Mouse (Mus musculus): ENCODE measurements around the gene Shd. TPM values are rescaled to one million over a fixed set of nuclear protein-coding genes. Genes with fewer than 3 reads are reported as not detected.

Gene Shd
- polyA plus RNA-seq, 1 experiment from 2014 or later: 182 TPM

GRCm38 (mm10) chr17:55949400-55949799 is 20.9 kb upstream of the Shd start, which contains the start of gene Zfp119b:
Zfp119b (minus strand) TSS chr17:55949500.
- Histone ChIP-seq H3K27me3 (replicated peaks; ENCODE audit: control insufficient read depth, insufficient read depth, low read length) (no peaks in the 10 kb centered on the region; the same call in 1 of the 2 replicates), H3K4me3 (ENCODE audit: low read length) (no peak within 1 kb of the TSS), H3K4me1 (ENCODE audit: control insufficient read depth, insufficient read depth, low read depth, low read length) (peaks cover 4% of the 10 kb centered on the region), H3K4me2 (ENCODE audit: low read length) (no peak within 1 kb of the TSS), H3K9me3 (ENCODE audit: control insufficient read depth, low read length) (no peaks in the 10 kb centered on the region), H3K27ac (ENCODE audit: low read depth, low read length) (no peak within 1 kb of the TSS), H3K36me3 (ENCODE audit: control insufficient read depth, insufficient read depth, low read length) (no peaks in the 10 kb centered on the region), H3K9ac (ENCODE audit: low read depth, low read length) (no peak within 1 kb of the TSS)
- 93% methylated on average over 2 of the region's 2 CpGs for WGBS
- ATAC-seq: no peak

GRCm38 (mm10) chr17:55950601-55951000 is 19.7 kb upstream of the Shd start:
- WGBS: 75% methylated on average over 9 of the region's 9 CpGs

GRCm38 (mm10) chr17:55952041-55952440 is 18.2 kb upstream of the Shd start:
- H3K9me3 ChIP-seq (ENCODE audit: control insufficient read depth, low read length): no peaks in the 10 kb centered on the region
- H3K9ac ChIP-seq (ENCODE audit: low read depth, low read length): no peak overlapping the region
- no peaks in the 10 kb centered on the region for H3K36me3 ChIP-seq (ENCODE audit: control insufficient read depth, insufficient read depth, low read length)
- ATAC-seq: no peak
- no peaks in the 10 kb centered on the region; the same call in 1 of the 2 replicates for H3K27me3 ChIP-seq (replicated peaks; ENCODE audit: control insufficient read depth, insufficient read depth, low read length)
- peaks cover 7% of the 10 kb centered on the region for H3K4me1 ChIP-seq (ENCODE audit: control insufficient read depth, insufficient read depth, low read depth, low read length)
- H3K4me2 ChIP-seq (ENCODE audit: low read length): no peak overlapping the region
- no peak overlapping the region for H3K4me3 ChIP-seq (ENCODE audit: low read length)
- H3K27ac ChIP-seq (ENCODE audit: low read depth, low read length): no peak overlapping the region

More at GRCm38 (mm10) chr17:55950601-55951000, 19.7 kb upstream of the Shd start:
- H3K4me2 ChIP-seq (ENCODE audit: low read length): no peak overlapping the region
- no peak overlapping the region for H3K27ac ChIP-seq (ENCODE audit: low read depth, low read length)
- H3K27me3 ChIP-seq (replicated peaks; ENCODE audit: control insufficient read depth, insufficient read depth, low read length): no peaks in the 10 kb centered on the region; the same call in 1 of the 2 replicates
- H3K9me3 ChIP-seq (ENCODE audit: control insufficient read depth, low read length): no peaks in the 10 kb centered on the region
- H3K4me1 ChIP-seq (ENCODE audit: control insufficient read depth, insufficient read depth, low read depth, low read length): peaks cover 3% of the 10 kb centered on the region
- ATAC-seq: no peak
- no peaks in the 10 kb centered on the region for H3K36me3 ChIP-seq (ENCODE audit: control insufficient read depth, insufficient read depth, low read length)
- H3K9ac ChIP-seq (ENCODE audit: low read depth, low read length): no peak overlapping the region
- H3K4me3 ChIP-seq (ENCODE audit: low read length): no peak overlapping the region

- no peak within 1 kb of the TSS for H3K4me2 ChIP-seq (ENCODE audit: low read length)
- WGBS: 69% methylated on average over 6 of the region's 6 CpGs
- no peaks in the 10 kb centered on the region; the same call in 1 of the 2 replicates for H3K27me3 ChIP-seq (replicated peaks; ENCODE audit: control insufficient read depth, insufficient read depth, low read length)
- H3K4me3 ChIP-seq (ENCODE audit: low read length): no peak within 1 kb of the TSS
- no peak within 1 kb of the TSS for H3K9ac ChIP-seq (ENCODE audit: low read depth, low read length)
- H3K27ac ChIP-seq (ENCODE audit: low read depth, low read length): no peak within 1 kb of the TSS
- H3K9me3 ChIP-seq (ENCODE audit: control insufficient read depth, low read length): no peaks in the 10 kb centered on the region
- ATAC-seq: no peak
- peaks cover 11% of the 10 kb centered on the region for H3K4me1 ChIP-seq (ENCODE audit: control insufficient read depth, insufficient read depth, low read depth, low read length)
- no peaks in the 10 kb centered on the region for H3K36me3 ChIP-seq (ENCODE audit: control insufficient read depth, insufficient read depth, low read length)
These were observed 17.7 kb upstream of the Shd start, which contains the start of gene Ebi3 for GRCm38 (mm10) chr17:55952447-55953027. Ebi3 (plus strand) TSS chr17:55952640.

GRCm38 (mm10) chr17:55953751-55954150 is 16.5 kb upstream of the Shd start:
- Histone ChIP-seq H3K27me3 (replicated peaks; ENCODE audit: control insufficient read depth, insufficient read depth, low read length) (no peaks in the 10 kb centered on the region; the same call in 1 of the 2 replicates), H3K36me3 (ENCODE audit: control insufficient read depth, insufficient read depth, low read length) (no peaks in the 10 kb centered on the region), H3K4me1 (ENCODE audit: control insufficient read depth, insufficient read depth, low read depth, low read length) (peaks cover 17% of the 10 kb centered on the region), H3K9ac (ENCODE audit: low read depth, low read length) (no peak overlapping the region), H3K9me3 (ENCODE audit: control insufficient read depth, low read length) (no peaks in the 10 kb centered on the region), H3K4me2 (ENCODE audit: low read length) (no peak overlapping the region), H3K4me3 (ENCODE audit: low read length) (no peak overlapping the region), H3K27ac (ENCODE audit: low read depth, low read length) (no peak overlapping the region)
- no peak for ATAC-seq
- 78% methylated on average over 6 of the region's 6 CpGs for WGBS

- H3K9me3 ChIP-seq (ENCODE audit: control insufficient read depth, low read length): no peaks in the 10 kb centered on the region
- H3K4me3 ChIP-seq (ENCODE audit: low read length): no peak overlapping the region
- WGBS: 35% methylated on average over 16 of the region's 16 CpGs
- no peaks in the 10 kb centered on the region; the same call in 1 of the 2 replicates for H3K27me3 ChIP-seq (replicated peaks; ENCODE audit: control insufficient read depth, insufficient read depth, low read length)
- no peak for ATAC-seq
- no peak overlapping the region for H3K27ac ChIP-seq (ENCODE audit: low read depth, low read length)
- peaks cover 17% of the 10 kb centered on the region for H3K4me1 ChIP-seq (ENCODE audit: control insufficient read depth, insufficient read depth, low read depth, low read length)
- H3K36me3 ChIP-seq (ENCODE audit: control insufficient read depth, insufficient read depth, low read length): no peaks in the 10 kb centered on the region
- no peak overlapping the region for H3K4me2 ChIP-seq (ENCODE audit: low read length)
- H3K9ac ChIP-seq (ENCODE audit: low read depth, low read length): no peak overlapping the region
These were observed 16.0 kb upstream of the Shd start for GRCm38 (mm10) chr17:55954229-55954628.

GRCm38 (mm10) chr17:55956129-55956528 is 14.1 kb upstream of the Shd start:
- ATAC-seq: peak; percentile 55
- H3K9ac ChIP-seq (ENCODE audit: low read depth, low read length): peak overlapping the region; percentile 70
- peak overlapping the region; percentile 81 for H3K4me2 ChIP-seq (ENCODE audit: low read length)
- no peaks in the 10 kb centered on the region for H3K9me3 ChIP-seq (ENCODE audit: control insufficient read depth, low read length)
- no peaks in the 10 kb centered on the region; the same call in 1 of the 2 replicates for H3K27me3 ChIP-seq (replicated peaks; ENCODE audit: control insufficient read depth, insufficient read depth, low read length)
- H3K4me3 ChIP-seq (ENCODE audit: low read length): peak overlapping the region; percentile 60
- H3K27ac ChIP-seq (ENCODE audit: low read depth, low read length): peak overlapping the region; percentile 69
- H3K4me1 ChIP-seq (ENCODE audit: control insufficient read depth, insufficient read depth, low read depth, low read length): peaks cover 25% of the 10 kb centered on the region
- no peaks in the 10 kb centered on the region for H3K36me3 ChIP-seq (ENCODE audit: control insufficient read depth, insufficient read depth, low read length)
- 1% methylated on average over 26 of the region's 26 CpGs for WGBS

- Histone ChIP-seq H3K9ac (ENCODE audit: low read depth, low read length) (peak overlapping the region; percentile 70), H3K4me1 (ENCODE audit: control insufficient read depth, insufficient read depth, low read depth, low read length) (peaks cover 25% of the 10 kb centered on the region), H3K4me2 (ENCODE audit: low read length) (peak overlapping the region; percentile 81), H3K27me3 (replicated peaks; ENCODE audit: control insufficient read depth, insufficient read depth, low read length) (no peaks in the 10 kb centered on the region; the same call in 1 of the 2 replicates), H3K36me3 (ENCODE audit: control insufficient read depth, insufficient read depth, low read length) (no peaks in the 10 kb centered on the region), H3K4me3 (ENCODE audit: low read length) (peak overlapping the region; percentile 60), H3K9me3 (ENCODE audit: control insufficient read depth, low read length) (no peaks in the 10 kb centered on the region), H3K27ac (ENCODE audit: low read depth, low read length) (peak overlapping the region; percentile 69)
- no peak for ATAC-seq
- WGBS: 33% methylated on average over 6 of the region's 6 CpGs
These were observed 13.7 kb upstream of the Shd start for GRCm38 (mm10) chr17:55956591-55956990.

GRCm38 (mm10) chr17:55957168-55957567 is 13.1 kb upstream of the Shd start:
- 15% methylated on average over 9 of the region's 9 CpGs for WGBS
- H3K9ac ChIP-seq (ENCODE audit: low read depth, low read length): 0 out of 2 replicates have a peak overlapping the region, but pooled peaks have one; percentile 2
- H3K4me2 ChIP-seq (ENCODE audit: low read length): peak overlapping the region; percentile 81
- H3K36me3 ChIP-seq (ENCODE audit: control insufficient read depth, insufficient read depth, low read length): 0 out of 2 replicates have a peak, but pooled peaks cover 2% of the 10 kb centered on the region
- peaks cover 25% of the 10 kb centered on the region for H3K4me1 ChIP-seq (ENCODE audit: control insufficient read depth, insufficient read depth, low read depth, low read length)
- no peak for ATAC-seq
- no peaks in the 10 kb centered on the region; the same call in 1 of the 2 replicates for H3K27me3 ChIP-seq (replicated peaks; ENCODE audit: control insufficient read depth, insufficient read depth, low read length)
- H3K4me3 ChIP-seq (ENCODE audit: low read length): no peak overlapping the region
- no peaks in the 10 kb centered on the region for H3K9me3 ChIP-seq (ENCODE audit: control insufficient read depth, low read length)
- H3K27ac ChIP-seq (ENCODE audit: low read depth, low read length): no peak overlapping the region

Data from hindbrain, embryonic 16.5 days (tissue).